Mouse (Mus musculus): ENCODE data around the gene Mup5.
"Not testable (repeated sequence)": the region's sequence is repeated elsewhere in the genome, so short reads cannot be mapped to it uniquely, and the experiment has no call there.

Mup5 gene

DNA sequence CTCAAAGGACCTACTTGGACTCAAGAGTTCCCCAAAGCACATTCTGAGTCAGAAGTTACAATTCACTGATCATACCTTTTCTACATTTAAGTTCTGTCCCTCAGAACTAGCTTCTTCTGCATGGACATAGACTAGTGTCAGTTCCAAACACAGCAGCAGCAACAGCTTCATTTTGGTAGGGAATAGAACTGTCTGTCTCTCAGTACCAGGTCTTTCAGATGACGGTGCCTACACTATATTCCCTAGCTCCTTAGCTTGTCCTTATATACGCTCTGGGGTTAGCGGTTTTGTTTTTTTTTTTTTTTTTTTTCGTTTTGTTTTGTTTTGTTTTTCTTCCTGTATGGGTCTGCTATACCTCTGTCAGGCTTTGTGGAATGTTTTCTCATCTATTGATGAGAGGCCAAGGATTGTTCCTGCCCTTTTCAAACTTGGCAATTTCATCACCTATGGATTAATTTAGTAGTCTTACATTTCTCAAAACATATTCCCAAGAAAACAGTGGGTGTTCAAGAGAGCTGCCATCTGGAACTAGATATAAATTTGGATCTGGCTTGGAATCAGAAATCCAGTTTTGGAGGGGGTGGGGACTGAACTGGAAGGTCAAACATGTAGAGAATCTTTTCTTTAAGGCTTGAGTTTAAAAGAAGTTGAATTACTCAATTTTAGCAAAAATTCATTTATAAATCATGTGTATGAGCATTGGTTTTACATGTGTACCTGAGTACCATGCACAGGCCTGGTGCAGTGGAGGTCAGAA, at the start of gene Mup5:
Mup5 (minus strand) TSS at position 282 of the 757 bp plus-strand sequence.
- peak in 1 of 2 experiments; percentile 74 for DNase-seq (ENCODE audit: low spot score in 2 of 2)

DNA sequence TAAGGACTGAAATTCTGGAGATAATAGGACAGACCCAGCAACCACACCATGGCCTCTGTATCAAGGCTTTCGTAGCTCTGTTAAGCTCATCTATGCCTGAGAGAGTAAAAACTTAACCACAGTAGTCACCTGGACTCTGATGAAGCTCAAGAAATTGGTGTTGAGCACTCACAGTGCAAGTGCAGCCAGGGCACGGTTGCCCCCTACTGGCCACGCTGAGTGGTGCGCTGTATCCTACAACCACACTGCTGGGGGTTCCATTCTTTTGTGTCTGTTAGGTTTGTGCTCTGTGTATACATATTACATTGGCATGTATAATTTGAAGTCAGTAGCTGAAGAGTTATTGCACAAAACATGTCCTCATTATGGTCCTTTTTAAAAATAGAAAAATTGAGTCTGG, 23.1 kb upstream of the Mup5 start:
- DNase-seq (ENCODE audit: low spot score in 2 of 2): peak in 1 of 2 experiments; percentile 9

DNA sequence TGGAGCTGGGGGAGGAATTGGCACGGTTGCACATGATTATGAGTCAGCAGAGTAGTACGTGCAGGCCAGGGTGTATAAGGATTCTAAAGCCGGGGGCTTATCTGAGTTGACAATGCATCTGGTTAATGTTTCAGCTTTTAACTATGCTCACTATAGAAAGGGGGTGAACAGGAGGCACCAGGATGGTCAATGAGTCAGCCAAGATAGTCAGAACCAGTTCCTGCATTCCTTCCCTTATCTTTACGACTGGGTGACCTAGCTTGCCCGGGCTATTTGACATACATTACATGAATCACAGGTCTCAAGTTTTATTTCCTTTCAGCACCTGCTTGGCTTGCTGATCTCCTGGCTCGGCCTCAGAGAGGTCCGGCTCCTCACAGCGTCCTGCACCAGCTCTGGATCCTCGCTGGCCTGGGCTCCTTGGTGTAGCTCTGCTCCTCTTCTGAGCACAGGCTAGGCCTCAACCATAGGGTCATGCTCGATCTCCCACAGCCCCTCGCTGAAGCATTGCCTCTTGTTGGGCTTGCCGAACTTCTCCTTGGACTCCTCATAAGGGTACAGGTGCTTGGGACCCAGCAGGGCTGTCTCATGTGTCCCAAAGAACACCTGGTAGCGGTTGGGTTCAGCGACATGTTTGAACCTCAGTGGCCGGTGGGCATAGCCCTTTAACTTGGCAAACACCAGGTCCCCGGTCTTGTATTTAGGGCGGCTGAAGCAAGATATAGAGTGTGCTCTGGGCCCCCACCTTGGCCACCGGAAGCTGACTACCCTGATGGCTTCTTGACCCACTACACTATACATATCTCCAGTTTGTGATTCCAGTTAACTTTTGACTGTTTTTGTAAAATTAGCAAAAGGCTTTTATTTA, 21.0 kb upstream of the Mup5 start:
- DNase-seq (ENCODE audit: low spot score in 2 of 2): no peak

DNA sequence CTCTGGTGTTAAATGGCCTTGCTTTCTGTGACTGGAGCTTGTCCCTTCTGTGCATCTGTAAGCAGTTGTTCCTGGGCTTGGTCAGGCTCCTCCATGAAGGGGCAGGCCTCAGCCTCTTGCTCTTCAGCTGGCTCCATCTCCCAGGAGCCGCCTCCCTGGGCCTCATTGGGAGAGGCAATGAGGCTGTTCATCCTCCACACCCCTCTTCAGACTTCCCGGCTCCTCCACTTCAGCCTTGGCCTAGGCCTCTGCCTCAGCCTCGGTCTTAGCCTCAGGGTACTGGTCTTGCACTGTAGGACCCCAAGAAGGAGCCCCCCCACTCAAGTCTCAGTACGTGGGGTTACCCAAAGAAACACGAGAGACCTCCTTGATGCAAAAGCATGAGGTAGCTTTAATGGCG, 20.3 kb upstream of the Mup5 start:
- no peak for DNase-seq (ENCODE audit: low spot score in 2 of 2)

DNA sequence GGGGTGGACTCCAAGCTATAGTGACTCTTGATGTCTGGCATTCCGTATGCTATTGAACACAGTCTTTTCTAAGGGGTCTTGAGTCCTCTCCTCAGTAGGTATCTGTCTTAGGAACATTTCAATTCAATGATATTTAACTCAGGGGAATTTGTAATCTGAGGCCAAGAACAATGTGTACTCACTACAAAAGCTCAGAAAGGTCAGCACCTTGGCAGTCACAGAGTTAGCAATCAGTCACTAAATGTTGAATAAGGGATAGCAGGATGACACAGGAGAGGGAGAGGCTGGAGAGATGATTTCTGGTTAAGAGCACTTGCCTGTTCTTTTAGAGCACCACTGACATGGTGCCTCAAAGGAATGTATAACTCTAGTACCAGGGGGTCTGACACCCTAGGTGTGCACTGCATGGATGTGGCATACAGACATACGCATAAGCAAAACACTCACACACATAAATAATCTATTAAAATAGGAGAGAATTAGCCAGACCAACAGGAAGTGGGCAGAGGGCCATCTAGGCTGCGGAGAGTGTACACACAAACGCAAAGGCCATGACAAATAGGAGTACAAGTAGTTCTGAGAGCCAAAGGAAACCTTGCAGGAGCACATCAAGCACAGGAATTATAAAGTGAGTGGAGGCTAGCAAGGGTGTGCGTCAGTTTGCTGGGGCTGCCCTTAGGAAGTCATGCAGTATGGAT, 9.9 kb upstream of the Mup5 start:
- DNase-seq (ENCODE audit: low spot score in 2 of 2): no peak

DNA sequence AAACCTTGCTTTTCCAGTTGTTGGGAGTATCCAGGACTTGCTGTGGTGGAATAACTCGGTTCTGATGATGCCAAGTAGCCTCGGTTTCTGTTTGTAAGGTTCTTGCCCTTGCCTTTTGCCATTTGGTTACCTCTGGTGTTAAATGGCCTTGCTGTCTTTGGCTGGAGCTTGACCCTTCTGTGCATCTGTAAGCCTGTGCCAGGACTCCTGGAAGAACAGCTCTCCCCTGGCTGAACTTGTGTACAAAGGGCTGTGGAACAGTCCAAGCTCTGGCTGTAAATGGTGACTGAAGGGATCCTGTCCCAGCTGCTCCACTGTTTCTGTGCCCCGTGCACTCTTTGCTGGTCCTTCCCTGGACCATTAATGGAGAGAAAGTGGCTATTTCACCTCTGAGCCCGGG, 5.8 kb downstream of the Mup5 start:
- no peak for DNase-seq (ENCODE audit: low spot score in 2 of 2)

DNA sequence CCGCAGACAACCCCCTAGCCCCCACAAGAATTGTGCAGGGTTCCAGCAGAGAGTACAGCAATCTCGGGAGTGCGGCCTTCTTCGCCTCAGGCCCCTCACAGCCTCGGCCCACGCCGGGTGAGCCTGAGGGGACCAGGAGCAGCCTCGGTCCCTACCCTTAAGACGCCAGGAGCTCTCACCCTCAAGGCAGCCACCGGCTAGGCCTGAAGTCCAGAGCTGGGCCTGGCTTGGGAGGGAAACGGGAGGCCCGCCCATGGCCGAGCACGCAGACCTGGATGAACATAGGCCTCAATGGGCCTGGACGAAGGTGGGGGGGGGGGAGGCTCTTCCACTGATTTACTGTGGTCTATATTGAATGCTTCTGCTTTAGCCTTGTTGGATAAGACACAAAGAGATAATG, 11.8 kb downstream of the Mup5 start:
- no peak for DNase-seq (ENCODE audit: low spot score in 2 of 2)

DNA sequence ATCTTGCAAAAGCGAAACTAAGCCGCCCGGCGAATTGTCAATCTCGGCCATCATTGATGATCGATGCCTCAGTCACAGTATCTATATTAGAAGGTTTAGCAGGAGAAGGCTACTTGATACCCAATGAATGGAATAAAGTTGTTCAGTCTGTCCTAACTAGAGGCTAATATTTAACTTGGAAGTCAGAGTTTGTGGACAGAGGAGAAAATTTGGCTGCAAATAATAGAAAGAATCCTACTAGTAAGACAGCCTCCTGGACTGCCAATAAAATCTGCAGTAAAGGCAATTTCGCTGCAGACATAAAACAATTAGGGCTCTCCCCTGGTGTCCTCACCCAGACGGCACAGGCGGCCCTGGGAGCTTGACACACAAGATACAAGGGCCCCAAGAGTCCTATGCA, 12.5 kb downstream of the Mup5 start:
- not testable (repeated sequence) for DNase-seq (ENCODE audit: low spot score in 2 of 2)

DNA sequence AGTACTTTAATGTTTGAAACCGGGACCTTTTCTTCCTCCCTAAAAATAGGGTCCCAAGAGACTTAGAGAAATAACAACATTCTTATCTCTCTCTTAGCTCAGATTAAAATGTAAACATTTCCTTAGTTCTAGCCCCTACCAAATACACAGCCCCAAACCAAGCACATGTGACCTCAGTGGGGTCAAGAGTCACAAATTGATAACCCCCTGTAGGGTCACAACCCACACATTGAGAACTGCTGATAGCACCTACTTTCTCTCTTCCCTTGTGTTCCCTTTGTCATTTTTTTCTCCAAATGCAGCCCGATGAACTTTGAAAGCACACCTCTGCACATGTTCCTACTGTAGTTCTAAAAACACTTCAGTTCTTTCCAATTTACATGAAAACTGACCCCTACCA, 19.4 kb downstream of the Mup5 start:
- DNase-seq (ENCODE audit: low spot score in 2 of 2): no peak

DNA sequence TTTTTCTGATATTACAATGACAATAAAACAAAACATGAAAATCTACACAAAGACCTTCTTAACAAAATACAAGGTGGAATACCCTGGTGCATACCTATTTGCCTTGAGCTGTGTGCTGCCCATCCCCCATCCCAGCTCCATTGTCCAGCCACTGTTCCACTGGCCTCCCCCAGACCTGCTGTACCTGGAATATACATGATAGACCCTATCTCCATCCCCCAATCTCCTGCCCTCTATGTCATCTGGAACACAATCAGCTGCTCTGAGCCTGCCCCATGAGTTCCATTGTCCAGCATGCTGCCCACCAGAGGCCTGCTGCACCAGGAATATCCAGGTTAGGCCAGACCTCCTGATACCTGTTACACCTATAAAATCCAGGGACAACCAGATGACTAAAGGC, 21.6 kb downstream of the Mup5 start:
- no peak for DNase-seq (ENCODE audit: low spot score in 2 of 2)

DNA sequence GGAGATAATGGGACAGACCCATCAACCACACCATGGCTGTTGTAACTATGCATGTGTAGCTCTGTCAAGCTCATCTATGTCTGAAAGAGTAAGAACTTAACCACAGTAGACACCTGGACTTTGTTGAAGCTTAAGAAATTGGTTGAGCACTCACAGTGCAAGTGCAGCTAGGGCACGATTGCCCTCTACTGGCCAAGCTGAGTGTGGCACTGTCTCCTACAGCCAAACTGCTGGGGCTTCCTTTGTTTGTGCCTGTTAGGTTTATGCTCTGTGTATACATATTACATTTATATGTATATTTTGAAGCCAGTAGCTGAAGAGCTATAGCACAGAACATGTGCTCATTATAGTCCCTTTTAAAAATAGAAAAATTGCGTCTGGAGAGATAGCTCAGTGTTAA, 23.8 kb downstream of the Mup5 start:
- DNase-seq (ENCODE audit: low spot score in 2 of 2): peak; percentile 27 to 53

DNA sequence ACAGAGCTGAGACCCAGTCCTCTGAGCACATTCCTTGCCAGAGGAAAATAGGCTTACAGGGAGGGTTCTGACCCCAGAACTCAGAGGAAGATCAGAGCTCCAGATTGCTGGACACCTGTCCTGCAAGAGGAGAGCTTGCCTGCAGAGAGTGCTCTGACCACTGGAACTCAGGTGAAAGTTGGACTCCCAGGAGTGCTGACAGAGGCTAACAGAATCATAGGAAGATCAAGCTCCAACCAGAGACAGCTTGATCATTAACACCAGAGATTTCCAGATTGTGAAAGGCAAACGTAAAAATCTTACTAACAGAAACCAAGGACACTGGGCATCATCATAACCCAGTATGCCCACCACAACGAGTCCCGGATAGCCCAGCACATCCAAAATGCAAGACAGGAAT, 26.1 kb downstream of the Mup5 start:
- not testable (repeated sequence) for DNase-seq (ENCODE audit: low spot score in 2 of 2)

DNA sequence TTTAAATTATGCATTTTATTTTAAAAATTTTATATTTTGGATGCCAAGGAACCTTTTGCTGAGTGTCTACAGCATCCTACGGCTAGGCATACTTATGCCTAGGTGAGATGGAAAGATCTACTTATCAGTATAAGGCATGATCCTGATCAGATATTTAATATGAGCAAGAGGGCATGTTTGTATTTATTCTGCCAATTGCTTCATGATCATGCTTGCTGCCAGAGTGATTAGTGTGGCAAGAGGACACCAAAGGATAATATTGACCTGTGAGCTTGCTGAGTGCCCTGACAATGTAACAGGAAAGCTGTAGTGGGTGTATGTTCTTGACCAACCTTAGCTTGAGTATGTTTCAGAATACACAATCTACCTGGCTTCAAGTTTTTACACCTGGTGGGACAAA, 45.3 kb downstream of the Mup5 start:
- DNase-seq (ENCODE audit: low spot score in 2 of 2): not testable (repeated sequence)

DNA sequence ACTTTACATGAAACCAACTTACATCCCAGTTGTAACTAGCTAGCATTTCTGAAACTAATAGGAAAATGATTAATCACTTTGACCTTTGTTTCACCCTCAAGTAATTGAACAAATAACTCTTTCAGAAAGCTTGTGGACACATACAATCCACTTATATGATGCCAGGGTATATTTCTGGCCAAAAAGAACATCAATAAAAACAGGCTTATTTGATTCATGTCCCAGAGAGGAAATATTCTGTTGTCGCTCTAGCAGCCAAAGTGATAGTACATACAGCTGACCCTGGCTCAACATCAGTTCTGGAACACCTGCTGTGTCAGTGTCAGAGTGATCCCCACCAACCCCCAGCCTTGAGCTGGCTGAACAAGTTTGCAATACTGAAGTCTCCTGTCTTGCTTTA, 50.8 kb downstream of the Mup5 start:
- not testable (repeated sequence) for DNase-seq (ENCODE audit: low spot score in 2 of 2)

DNA sequence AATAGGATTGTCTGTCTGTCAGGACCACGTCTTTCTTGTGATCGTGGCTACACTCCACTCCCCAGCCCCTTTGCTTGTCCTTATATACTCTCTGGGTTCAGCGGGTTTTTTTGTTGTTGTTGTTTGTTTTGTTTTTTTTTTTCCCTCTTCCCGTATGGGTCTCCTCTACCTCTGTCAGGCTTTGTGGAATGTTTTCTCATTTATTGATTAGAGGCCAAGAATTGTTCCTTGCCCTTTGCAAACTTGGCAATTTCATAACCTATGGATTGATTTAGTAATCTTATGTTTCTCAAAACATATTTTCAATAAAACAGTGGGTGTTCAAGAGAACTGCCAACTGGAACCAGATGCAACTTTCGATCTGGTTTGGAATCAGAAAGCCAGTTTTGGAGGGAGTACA, 52.9 kb downstream of the Mup5 start, which contains the start of gene Mup19:
Mup19 (minus strand) TSS at position 101 of the 400 bp plus-strand sequence.
- not testable (repeated sequence) for DNase-seq (ENCODE audit: low spot score in 2 of 2)
